Mouse (Mus musculus) testis, postnatal 14 days (tissue): ENCODE measurements around the gene Zfp568.

ENCODE experiments used
- DNase-seq: peaks from one replicate; pipeline ENCODE4 v3.0.0; 2021; ENCODE audit warnings: low spot score

The Zfp568 gene

DNA sequence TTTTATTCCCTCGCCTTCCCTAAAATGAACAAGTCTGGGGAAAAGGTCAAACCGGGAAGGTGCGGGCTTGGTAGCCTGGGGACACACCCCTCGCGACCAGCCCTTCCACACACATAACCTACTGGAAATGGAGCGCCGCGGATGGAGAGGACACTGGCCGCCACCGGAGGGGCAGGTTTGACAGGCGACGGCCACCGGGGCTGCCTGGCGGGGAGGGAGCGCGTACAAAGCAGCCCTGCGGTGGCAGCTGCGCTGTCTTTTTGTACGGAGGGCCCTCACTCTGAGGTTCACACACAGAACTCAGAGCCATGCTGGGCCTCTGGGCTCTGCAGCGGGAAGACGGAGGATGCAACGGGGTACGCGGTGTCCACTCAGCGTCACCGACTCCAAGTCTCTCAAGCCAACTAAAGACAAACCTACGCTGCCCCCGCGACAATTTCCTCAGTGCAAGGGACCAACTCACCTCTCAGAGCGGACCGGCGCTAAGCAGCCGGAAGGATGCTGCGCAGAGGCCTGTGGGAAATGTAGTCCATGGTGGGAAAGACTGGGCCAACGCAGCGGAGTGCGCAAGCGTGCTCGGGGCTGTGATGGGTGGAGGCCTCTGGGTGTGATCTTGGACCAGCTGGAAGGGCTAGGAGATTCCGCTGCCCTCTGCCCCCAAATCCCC, 67.3 kb downstream of the Zfp568 start, which contains the start of gene Zfp14:
Zfp14 (minus strand) TSS at position 499 of the 667 bp plus-strand sequence.
- DNase-seq, result peak; percentile 89

DNA sequence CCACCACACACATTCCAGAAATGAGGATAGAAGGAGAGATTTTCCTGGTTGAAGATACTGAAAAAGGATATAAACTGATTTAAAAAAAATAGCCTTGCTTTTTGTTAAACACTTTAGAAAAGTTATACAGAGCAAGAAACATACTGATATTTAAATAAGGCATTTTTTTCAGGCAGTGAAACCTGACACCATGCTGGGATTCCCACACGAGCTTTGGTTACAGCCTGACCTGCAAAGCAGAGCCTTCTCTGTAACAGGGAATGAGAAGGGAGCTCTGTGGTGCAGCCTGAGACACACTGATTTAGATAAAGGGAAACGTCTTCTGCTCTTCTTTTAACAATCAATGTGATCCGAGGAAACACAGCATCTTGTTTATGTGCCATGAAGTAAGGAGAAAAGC, 69.8 kb downstream of the Zfp568 start:
- DNase-seq, result no peak

GRCm38 (mm10) chr7:30060341-30060740, 76.6 kb downstream of the Zfp568 start:
- DNase-seq, result no peak

DNA sequence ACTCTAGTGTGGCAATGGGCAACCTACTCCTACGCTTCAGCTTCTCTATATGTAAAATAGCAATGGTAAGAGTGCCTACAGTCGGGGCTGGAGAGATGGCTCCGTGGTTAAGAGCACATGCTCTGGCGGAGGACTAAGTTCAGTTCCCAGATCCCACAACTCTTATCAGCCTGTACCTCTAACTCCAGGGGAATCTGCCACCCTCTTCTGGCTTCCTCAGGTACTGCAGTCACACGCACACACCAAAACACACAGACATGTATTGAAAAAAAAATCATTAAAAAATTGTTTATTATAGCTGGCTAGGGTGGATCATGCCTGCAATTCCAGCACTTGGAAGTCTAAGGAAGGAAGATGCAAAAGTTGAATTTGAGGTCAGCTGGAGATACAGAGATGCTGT, 78.7 kb downstream of the Zfp568 start:
- no peak for DNase-seq

DNA sequence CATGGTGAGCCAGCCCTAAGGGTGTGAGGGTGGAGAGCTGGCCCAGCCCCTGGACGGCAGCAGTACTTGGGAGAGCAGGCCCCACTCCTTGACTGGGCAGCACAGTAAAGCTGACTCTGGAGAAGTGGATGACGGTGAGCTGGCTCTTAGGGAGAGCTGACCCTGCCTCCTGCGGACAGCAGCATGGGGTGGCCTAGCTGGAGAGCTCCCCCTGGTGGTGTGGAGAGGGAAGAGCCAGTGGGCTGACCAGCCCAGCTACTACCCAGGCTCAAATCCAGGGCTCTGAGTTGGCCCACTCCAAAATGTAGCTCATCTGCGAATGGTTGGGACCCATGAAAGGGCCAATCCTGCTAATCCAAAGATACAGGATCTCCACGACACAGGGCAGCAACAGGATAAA, 80.9 kb downstream of the Zfp568 start:
- no peak for DNase-seq

DNA sequence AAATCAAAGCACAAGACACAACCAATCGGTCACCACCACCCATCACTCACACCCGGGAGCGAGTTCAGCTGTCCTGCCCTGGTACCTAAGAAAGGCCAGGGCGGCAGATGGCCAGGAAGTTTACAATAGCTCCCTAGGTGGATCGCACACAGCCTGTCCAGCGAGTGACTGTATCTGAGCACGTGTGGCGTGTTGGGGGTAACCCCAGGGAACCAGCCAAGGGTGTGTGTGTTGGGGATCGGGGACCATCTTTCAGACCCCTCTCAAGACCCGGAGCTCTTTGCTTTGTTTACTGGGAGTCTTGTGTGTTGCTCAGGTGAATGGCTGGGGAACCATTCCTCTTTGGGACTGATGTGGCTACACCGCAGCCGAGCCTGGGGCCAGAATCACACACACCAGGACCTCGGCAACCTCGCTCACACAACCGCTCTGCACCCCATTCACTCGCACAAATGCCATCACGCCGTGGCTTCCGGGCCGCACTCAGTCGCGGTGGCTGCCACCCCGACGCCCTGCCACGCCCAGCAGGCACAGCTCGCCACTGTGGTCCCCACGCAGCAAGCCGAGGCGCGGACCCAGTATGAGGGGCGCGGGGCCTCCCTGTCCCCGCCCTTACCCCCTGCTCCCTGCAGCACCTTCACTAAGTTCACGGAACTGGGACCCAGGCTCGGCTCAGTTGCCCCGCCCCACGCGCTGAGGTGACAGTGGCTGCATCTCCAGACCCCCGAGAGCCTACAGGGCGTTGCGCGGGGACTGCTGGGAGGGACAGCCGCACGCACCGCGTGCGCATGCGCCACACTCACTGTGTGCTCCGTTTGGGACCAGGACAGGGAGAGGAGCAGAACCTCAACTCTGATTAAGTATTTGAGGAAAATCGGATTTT, 88.6 kb downstream of the Zfp568 start, which contains the start of gene Zfp82:
Zfp82 (minus strand) TSS at position 755 of the 883 bp plus-strand sequence.
- DNase-seq, result peak; percentile 83
